Mouse (Mus musculus) hindbrain, postnatal 0 days (tissue): ENCODE results near the gene Rbpms2. TPM values are rescaled to one million over a fixed set of nuclear protein-coding genes. Genes with fewer than 3 reads are reported as not detected.

Experiments used
- ATAC-seq: fragments of 200-750 bp; cut with Nextera tagmentation; 2 replicates; pipeline ENCODE4 v1.8.0; 2017; ENCODE audit warnings: mild to moderate bottlenecking, moderate TSS enrichment, moderate library complexity
- DNase-seq: peaks from one replicate; pipeline ENCODE4 v3.0.0-alpha.2; 2015; ENCODE audit warnings: low spot score
- H3K27ac ChIP-seq: fragments of 300-500 bp; sonication (generic); 2 replicates; pipeline ENCODE4 v1.5.1; 2014; ENCODE audit warnings: mild to moderate bottlenecking
- H3K27me3 ChIP-seq: fragments of 300-500 bp; sonication (generic); 2 replicates; pipeline ENCODE4 v1.6.1; 2014; ENCODE audit warnings: low read length, mixed read lengths; ENCODE audit not compliant: insufficient read depth
- H3K36me3 ChIP-seq: fragments of 300-500 bp; sonication (generic); 2 replicates; pipeline ENCODE4 v1.6.1; 2014; ENCODE audit warnings: low read length, mixed read lengths; ENCODE audit not compliant: insufficient read depth
- H3K4me1 ChIP-seq: fragments of 300-500 bp; sonication (generic); 2 replicates; pipeline ENCODE4 v1.6.1; 2014; ENCODE audit warnings: antibody characterized with exemption, low read length, mixed read lengths; ENCODE audit not compliant: insufficient read depth
- H3K4me2 ChIP-seq: fragments of 300-500 bp; sonication (generic); 2 replicates; pipeline ENCODE4 v1.6.1; 2014; ENCODE audit warnings: low read depth, mild to moderate bottlenecking, low read length, moderate library complexity, mixed read lengths
- H3K4me3 ChIP-seq: fragments of 300-500 bp; sonication (generic); 2 replicates; pipeline ENCODE4 v1.5.1; 2014; ENCODE audit warnings: low read length
- H3K9ac ChIP-seq: fragments of 300-500 bp; sonication (generic); replicated peaks from 2 replicates; pipeline ENCODE4 v1.6.1; 2014; ENCODE audit warnings: mild to moderate bottlenecking, low read length, moderate library complexity, mixed read lengths
- H3K9me3 ChIP-seq: fragments of 300-500 bp; sonication (generic); 2 replicates; pipeline ENCODE4 v1.6.1; 2016; ENCODE audit warnings: low read length, mixed read lengths
- CTCF ChIP-seq: IDR thresholded peaks from 2 replicates; pipeline ENCODE4 v1.5.1; 2016; ENCODE audit warnings: antibody characterized with exemption, control low read depth, low read depth
- WGBS: fragments of 180-500 bp; shearing (Covaris S2); extraction: QIAGEN DNeasy Blood & Tissue Kit; methylation state at CpG from one replicate; pipeline ENCODE4 v1.1.7; 2014; 5-methylcytosine and 5-hydroxymethylcytosine counted together
- polyA plus RNA-seq: library from polyadenylated mRNA; unstranded; fragments of >200 nt; fragmentation: Nextera tagmentation; extraction: Ambion mirVana; gene quantifications from 2 replicates; pipeline ENCODE4 v1.2.1, GENCODE M21; 2015
- total RNA-seq: library from RNA; depleted of rRNA; stranded (reverse); fragments of >200 nt; gene quantifications from 2 replicates; pipeline ENCODE4 v1.2.3, GENCODE M21; 2014; rRNA removed

Gene Rbpms2
- total RNA-seq (3.3 and 5.9 TPM in 2 replicates), polyA plus RNA-seq (3.8 and 5.1 TPM in 2 replicates)

- DNase-seq (peak; percentile 8), ATAC-seq (no peak)
- 2% methylated on average over 36 of the region's 40 CpGs for WGBS
- H3K4me2 ChIP-seq, result peak within 1 kb of the TSS; percentile 94
- no peaks in the 10 kb centered on the region for H3K36me3 ChIP-seq
- no peak for TF ChIP-seq CTCF
- peaks cover 19% of the 10 kb centered on the region; the same call in 1 of the 2 replicates for H3K27me3 ChIP-seq
- H3K4me3 ChIP-seq, result peak within 1 kb of the TSS; percentile 71
- no peaks in the 10 kb centered on the region for H3K9me3 ChIP-seq
- H3K9ac ChIP-seq, result peak within 1 kb of the TSS; percentile 58
- H3K27ac ChIP-seq, result peak within 1 kb of the TSS; percentile 58; the same call in 1 of the 2 replicates
- H3K4me1 ChIP-seq, result 0 out of 2 replicates have a peak, but pooled peaks cover 6% of the 10 kb centered on the region
Observed at GRCm38 (mm10) chr9:65629025-65629766, at the start of gene Rbpms2. Rbpms2 (plus strand) TSS chr9:65629648.

DNA sequence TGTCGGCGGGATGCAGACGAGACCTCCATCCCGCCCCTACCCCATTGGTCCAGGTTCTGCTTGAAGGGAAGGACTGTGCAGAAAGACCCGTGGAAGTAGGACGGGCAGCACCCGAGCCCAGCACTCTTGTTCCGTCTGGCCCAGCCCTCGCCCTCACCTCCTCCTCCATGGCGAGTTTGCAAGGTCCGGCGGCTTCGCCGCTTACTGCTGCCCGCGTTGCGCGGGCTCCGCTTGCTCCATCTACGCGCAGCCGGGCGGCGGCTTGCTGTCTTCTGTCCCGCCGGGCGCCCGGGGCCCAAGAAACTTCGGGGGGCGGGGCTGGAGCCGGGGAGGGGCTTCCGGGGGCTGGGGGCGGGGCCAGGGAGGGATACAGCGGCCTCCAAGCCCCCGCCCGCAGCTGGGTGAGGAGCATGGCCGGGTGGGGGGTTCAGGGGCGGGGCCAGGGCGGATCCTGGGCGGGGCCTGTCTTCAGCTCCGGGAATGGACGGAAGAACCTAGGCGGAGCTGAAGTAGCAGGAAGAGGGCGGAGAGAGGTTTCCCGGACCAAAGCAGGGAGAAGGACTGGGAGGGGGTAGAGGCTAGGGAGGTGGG, 49.6 kb upstream of the Rbpms2 start, which contains the start of gene Plekho2:
Plekho2 (minus strand) TSS at position 260 of the 591 bp plus-strand sequence.
- H3K27ac ChIP-seq, result peak within 1 kb of the TSS; percentile 49; the same call in 1 of the 2 replicates
- ATAC-seq (peak; percentile 95), DNase-seq (peak; percentile 95)
- no peaks in the 10 kb centered on the region for H3K27me3 ChIP-seq
- H3K36me3 ChIP-seq, result no peaks in the 10 kb centered on the region
- H3K4me2 ChIP-seq, result peak within 1 kb of the TSS; percentile 59
- no peaks in the 10 kb centered on the region for H3K9me3 ChIP-seq
- peak within 1 kb of the TSS; percentile 50 for H3K4me3 ChIP-seq
- no peak for TF ChIP-seq CTCF
- H3K9ac ChIP-seq, result peak within 1 kb of the TSS; percentile 55
- WGBS, result 1% methylated on average over 42 of the region's 45 CpGs
- H3K4me1 ChIP-seq, result peaks cover 8% of the 10 kb centered on the region; the same call in 1 of the 2 replicates

DNA sequence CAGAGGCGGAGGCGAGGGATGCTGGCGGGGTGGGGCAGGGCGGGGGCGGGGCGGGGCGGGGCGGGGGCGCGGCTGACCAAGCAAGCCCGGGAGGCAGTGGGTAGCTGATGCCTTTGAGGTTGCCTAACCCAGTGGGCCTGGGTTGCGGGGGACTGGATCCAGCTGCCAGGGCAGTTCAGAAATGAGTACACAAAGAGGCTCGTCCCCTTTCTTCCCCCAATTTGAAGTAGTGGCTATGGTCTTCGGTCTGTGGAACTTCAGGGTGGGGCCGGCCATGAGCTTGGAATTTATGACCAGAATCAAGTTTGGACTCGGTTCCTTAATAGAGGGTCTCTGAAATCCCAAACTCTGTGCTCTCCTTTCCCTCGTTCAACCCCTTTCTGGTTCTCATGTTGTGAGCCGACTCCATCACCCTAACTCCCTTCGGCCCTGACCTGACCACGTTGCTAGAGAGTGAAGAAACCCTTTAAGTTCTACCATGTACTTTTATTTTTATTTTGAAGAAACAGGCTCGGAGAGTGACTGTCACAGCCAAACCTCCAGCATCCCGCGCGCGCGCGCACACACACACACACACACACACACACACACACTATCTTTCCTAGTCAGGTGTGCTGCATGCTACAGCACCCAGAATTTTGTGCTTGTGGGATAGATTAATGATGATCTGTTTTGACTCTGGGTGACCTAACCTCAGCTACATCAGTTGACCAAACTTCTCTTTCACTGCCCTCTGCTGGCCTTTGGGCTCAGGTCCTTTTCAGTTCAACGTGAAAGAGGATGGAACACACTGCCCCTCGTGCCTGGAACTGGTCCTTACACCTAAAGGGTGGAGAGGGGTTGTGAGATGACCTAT, 48.8 kb upstream of the Rbpms2 start:
- peak; percentile 92 for DNase-seq

GRCm38 (mm10) chr9:65583045-65583444, 46.4 kb upstream of the Rbpms2 start:
- DNase-seq (no peak), ATAC-seq (no peak)
- H3K9me3 ChIP-seq, result no peaks in the 10 kb centered on the region
- no peak overlapping the region for H3K4me3 ChIP-seq
- no peaks in the 10 kb centered on the region for H3K27me3 ChIP-seq
- no peaks in the 10 kb centered on the region for H3K36me3 ChIP-seq
- H3K27ac ChIP-seq, result no peak overlapping the region
- no peak overlapping the region for H3K4me2 ChIP-seq
- H3K4me1 ChIP-seq, result peaks cover 13% of the 10 kb centered on the region; the same call in 1 of the 2 replicates
- TF ChIP-seq CTCF, result no peak
- H3K9ac ChIP-seq, result no peak overlapping the region
- WGBS, result 21% methylated on average over 8 of the region's 8 CpGs

More for the DNA sequence above, 48.8 kb upstream of the Rbpms2 start:
- Histone ChIP-seq H3K9me3 (no peaks in the 10 kb centered on the region), H3K27ac (peak overlapping the region; percentile 49; the same call in 1 of the 2 replicates), H3K4me2 (peak overlapping the region; percentile 59), H3K27me3 (no peaks in the 10 kb centered on the region), H3K4me3 (peak overlapping the region; percentile 50), H3K36me3 (no peaks in the 10 kb centered on the region), H3K4me1 (peaks cover 8% of the 10 kb centered on the region; the same call in 1 of the 2 replicates), H3K9ac (no peak overlapping the region)
- 6% methylated on average over 21 of the region's 29 CpGs for WGBS
- TF ChIP-seq CTCF, result peak; percentile 98
- peak; percentile 58 for ATAC-seq

DNA sequence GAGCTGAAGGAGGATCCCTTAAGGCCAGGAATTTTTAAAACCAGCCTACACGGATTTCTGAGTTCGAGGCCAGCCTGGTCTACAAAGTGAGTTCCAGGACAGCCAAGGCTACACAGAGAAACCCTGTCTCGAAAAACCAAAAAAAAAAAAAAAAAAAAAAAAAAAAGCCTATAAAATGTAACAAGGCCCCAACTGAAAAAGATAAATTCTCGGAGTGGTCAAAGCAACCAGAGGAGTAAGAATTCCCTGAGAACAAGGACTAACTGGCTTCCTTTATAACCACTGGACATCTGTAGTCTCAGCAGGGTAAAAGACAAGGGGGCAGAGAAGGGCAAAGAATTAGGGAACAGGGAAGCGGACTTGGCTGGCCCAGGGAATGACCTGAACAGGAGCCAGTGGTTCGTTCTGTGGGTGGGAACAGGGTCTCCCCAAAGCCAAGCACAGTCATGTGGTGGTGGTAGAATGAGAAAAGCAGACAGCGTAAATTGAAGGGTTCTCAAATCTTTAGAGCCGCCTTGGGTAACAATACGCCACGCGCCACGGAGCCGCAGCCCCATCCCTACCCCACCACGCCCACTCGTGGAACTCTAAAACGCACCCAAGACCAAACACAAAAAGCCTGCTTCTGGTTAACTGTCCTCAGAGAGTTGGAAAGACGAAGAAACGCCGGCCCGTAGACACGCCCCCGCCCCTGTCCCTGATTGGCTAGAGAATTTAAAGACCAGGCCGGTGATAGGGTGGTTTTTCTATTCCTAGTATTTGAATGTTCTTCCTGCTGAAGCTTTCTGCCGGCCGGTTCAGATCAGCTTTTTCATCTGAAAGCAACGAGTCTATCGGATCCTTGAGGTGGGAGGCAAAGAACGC, 42.8 kb upstream of the Rbpms2 start, which contains the start of gene Pif1:
Pif1 (plus strand) TSS at position 755 of the 864 bp plus-strand sequence.
- peak within 1 kb of the TSS; percentile 100 for H3K4me2 ChIP-seq
- no peaks in the 10 kb centered on the region for H3K9me3 ChIP-seq
- 0 out of 2 replicates have a peak, but pooled peaks cover 7% of the 10 kb centered on the region for H3K27me3 ChIP-seq
- peak; percentile 85 for DNase-seq
- peaks cover 16% of the 10 kb centered on the region for H3K4me1 ChIP-seq
- no peak for TF ChIP-seq CTCF
- peak within 1 kb of the TSS; percentile 61 for H3K9ac ChIP-seq
- 9% methylated on average over 28 of the region's 28 CpGs for WGBS
- peak; percentile 86 for ATAC-seq
- peak within 1 kb of the TSS; percentile 54 for H3K4me3 ChIP-seq
- H3K27ac ChIP-seq, result no peak within 1 kb of the TSS
- no peaks in the 10 kb centered on the region for H3K36me3 ChIP-seq
